Mouse (Mus musculus): Measurements from ENCODE around the gene Ucn2. TPM values are rescaled to one million over a fixed set of nuclear protein-coding genes. Genes with fewer than 3 reads are reported as not detected.
A peak's percentile ranks its signal among the peaks of the same experiment; 100 is the strongest.

Ucn2 gene
- polyA plus RNA-seq, 1 experiment from 2014 or later, result not detected

GRCm38 (mm10) chr9:109015397-109015796, 29.6 kb downstream of the Ucn2 start:
- peak; percentile 74; the same call in 1 of the 2 replicates for ATAC-seq (ENCODE audit: low FRiP score, low TSS enrichment)
- TF ChIP-seq CTCF (IDR thresholded peaks at IDR 0.05; ENCODE audit: low read depth) (no peak), EP300 (optimal IDR thresholded peaks at IDR 0.05) (no peak)
- H3K4me1 ChIP-seq (replicated peaks; ENCODE audit: control insufficient read depth, insufficient read depth), result no peaks in the 10 kb centered on the region
- no peak overlapping the region for H3K4me3 ChIP-seq (ENCODE audit: low read depth, low read length)
- no peaks in the 10 kb centered on the region for H3K36me3 ChIP-seq (ENCODE audit: control insufficient read depth, insufficient read depth, low read length)
- no peaks in the 10 kb centered on the region for H3K9me3 ChIP-seq (ENCODE audit: control insufficient read depth, low read length)
- H3K27me3 ChIP-seq (ENCODE audit: control insufficient read depth, insufficient read depth, low read length), result no peaks in the 10 kb centered on the region
- no peak overlapping the region for H3K27ac ChIP-seq (replicated peaks)
- peak; percentile 56 for DNase-seq (ENCODE audit: low spot score)
- WGBS, result 34% methylated on average over 8 of the region's 8 CpGs
- no peak overlapping the region for H3K4me2 ChIP-seq (replicated peaks; ENCODE audit: low read depth)
- no peak overlapping the region for H3K9ac ChIP-seq (ENCODE audit: low read length)

DNA sequence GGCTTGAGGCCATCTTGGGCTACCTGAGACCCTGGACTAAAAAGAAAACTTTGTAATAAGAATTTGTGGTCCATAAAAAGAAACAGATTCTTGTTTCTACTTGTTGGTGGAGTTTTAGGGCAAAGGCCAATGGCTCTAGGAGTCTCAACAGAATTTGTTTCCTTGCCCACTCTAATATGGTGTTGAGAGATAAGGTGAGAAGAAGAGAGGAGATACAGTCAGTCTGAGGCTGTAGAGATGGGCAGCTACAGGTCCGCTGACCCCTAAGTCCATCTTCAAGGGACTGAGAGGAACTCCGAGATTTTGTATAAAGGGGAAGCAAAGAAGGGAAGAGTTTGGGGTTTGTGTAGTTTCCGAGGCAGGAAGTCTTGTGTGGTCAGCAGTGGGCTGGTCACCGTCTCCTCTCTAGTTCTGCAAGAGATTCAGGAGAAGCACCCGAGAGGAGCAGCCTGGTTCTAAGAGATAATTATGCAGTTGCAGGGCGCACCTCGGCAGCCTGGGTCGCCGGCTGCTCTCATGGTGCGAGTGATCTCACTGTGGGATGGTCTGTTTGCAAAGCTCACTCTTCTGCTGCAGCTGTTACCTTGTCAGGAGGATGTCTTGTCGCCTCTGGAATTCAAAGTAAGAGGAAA, 31.3 kb downstream of the Ucn2 start:
- TF ChIP-seq EP300 (optimal IDR thresholded peaks at IDR 0.05) (no peak), CTCF (IDR thresholded peaks at IDR 0.05; ENCODE audit: low read depth) (no peak)
- no peak for DNase-seq (ENCODE audit: low spot score)
- Histone ChIP-seq H3K9me3 (ENCODE audit: control insufficient read depth, low read length) (no peaks in the 10 kb centered on the region), H3K9ac (ENCODE audit: low read length) (no peak overlapping the region), H3K27ac (replicated peaks) (no peak overlapping the region), H3K27me3 (ENCODE audit: control insufficient read depth, insufficient read depth, low read length) (no peaks in the 10 kb centered on the region), H3K4me1 (replicated peaks; ENCODE audit: control insufficient read depth, insufficient read depth) (no peaks in the 10 kb centered on the region), H3K4me3 (ENCODE audit: low read depth, low read length) (no peak overlapping the region), H3K36me3 (ENCODE audit: control insufficient read depth, insufficient read depth, low read length) (no peaks in the 10 kb centered on the region), H3K4me2 (replicated peaks; ENCODE audit: low read depth) (no peak overlapping the region)
- no peak for ATAC-seq (ENCODE audit: low FRiP score, low TSS enrichment)
- 68% methylated on average over 11 of the region's 11 CpGs for WGBS

- H3K36me3 ChIP-seq (ENCODE audit: control insufficient read depth, insufficient read depth, low read length), result no peaks in the 10 kb centered on the region
- H3K9ac ChIP-seq (ENCODE audit: low read length), result no peak overlapping the region
- no peaks in the 10 kb centered on the region for H3K9me3 ChIP-seq (ENCODE audit: control insufficient read depth, low read length)
- 0 out of 2 replicates have a peak overlapping the region, but pooled peaks have one; percentile 8 for H3K27ac ChIP-seq (replicated peaks)
- no peak overlapping the region for H3K4me3 ChIP-seq (ENCODE audit: low read depth, low read length)
- TF ChIP-seq EP300 (optimal IDR thresholded peaks at IDR 0.05) (no peak), CTCF (IDR thresholded peaks at IDR 0.05; ENCODE audit: low read depth) (no peak)
- peak; percentile 56; the same call in 1 of the 2 replicates for ATAC-seq (ENCODE audit: low FRiP score, low TSS enrichment)
- DNase-seq (ENCODE audit: low spot score), result no peak
- 82% methylated on average over 4 of the region's 4 CpGs for WGBS
- no peaks in the 10 kb centered on the region for H3K27me3 ChIP-seq (ENCODE audit: control insufficient read depth, insufficient read depth, low read length)
- H3K4me1 ChIP-seq (replicated peaks; ENCODE audit: control insufficient read depth, insufficient read depth), result no peaks in the 10 kb centered on the region
- no peak overlapping the region for H3K4me2 ChIP-seq (replicated peaks; ENCODE audit: low read depth)
Observed at GRCm38 (mm10) chr9:109021428-109021827, 35.6 kb downstream of the Ucn2 start.

GRCm38 (mm10) chr9:109022866-109023685, 37.3 kb downstream of the Ucn2 start:
- WGBS, result 79% methylated on average over 17 of the region's 17 CpGs
- H3K9ac ChIP-seq (ENCODE audit: low read length), result no peak overlapping the region
- H3K4me1 ChIP-seq (replicated peaks; ENCODE audit: control insufficient read depth, insufficient read depth), result no peaks in the 10 kb centered on the region
- no peaks in the 10 kb centered on the region for H3K36me3 ChIP-seq (ENCODE audit: control insufficient read depth, insufficient read depth, low read length)
- DNase-seq (ENCODE audit: low spot score) (no peak), ATAC-seq (ENCODE audit: low FRiP score, low TSS enrichment) (no peak)
- H3K9me3 ChIP-seq (ENCODE audit: control insufficient read depth, low read length), result no peaks in the 10 kb centered on the region
- H3K27me3 ChIP-seq (ENCODE audit: control insufficient read depth, insufficient read depth, low read length), result no peaks in the 10 kb centered on the region
- H3K27ac ChIP-seq (replicated peaks), result no peak overlapping the region
- H3K4me3 ChIP-seq (ENCODE audit: low read depth, low read length), result no peak overlapping the region
- no peak for TF ChIP-seq EP300 (optimal IDR thresholded peaks at IDR 0.05)
- TF ChIP-seq CTCF (IDR thresholded peaks at IDR 0.05; ENCODE audit: low read depth), result no peak
- no peak overlapping the region for H3K4me2 ChIP-seq (replicated peaks; ENCODE audit: low read depth)

DNA sequence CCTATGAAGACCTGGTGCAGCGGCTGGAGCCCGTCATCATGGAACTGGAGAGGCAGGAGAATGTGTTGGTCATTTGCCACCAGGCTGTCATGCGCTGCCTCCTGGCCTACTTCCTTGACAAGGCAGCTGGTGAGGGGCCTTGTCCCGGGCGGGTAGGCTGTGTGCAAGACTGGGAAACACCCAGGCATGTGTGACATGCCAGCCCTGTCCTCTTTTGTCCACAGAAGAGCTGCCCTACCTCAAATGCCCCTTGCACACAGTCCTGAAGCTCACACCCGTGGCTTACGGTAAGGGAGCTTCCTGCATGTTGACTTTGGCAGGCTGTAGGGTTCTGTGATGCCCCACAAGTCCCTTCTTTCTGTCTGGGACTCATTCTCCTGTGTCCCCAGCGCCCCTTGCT, 41.7 kb downstream of the Ucn2 start:
- H3K9me3 ChIP-seq (ENCODE audit: control insufficient read depth, low read length), result no peaks in the 10 kb centered on the region
- no peaks in the 10 kb centered on the region for H3K4me1 ChIP-seq (replicated peaks; ENCODE audit: control insufficient read depth, insufficient read depth)
- TF ChIP-seq EP300 (optimal IDR thresholded peaks at IDR 0.05), result no peak
- no peak for TF ChIP-seq CTCF (IDR thresholded peaks at IDR 0.05; ENCODE audit: low read depth)
- 58% methylated on average over 8 of the region's 8 CpGs for WGBS
- ATAC-seq (ENCODE audit: low FRiP score, low TSS enrichment) (peak; percentile 95), DNase-seq (ENCODE audit: low spot score) (peak; percentile 76)
- no peak overlapping the region for H3K9ac ChIP-seq (ENCODE audit: low read length)
- H3K27ac ChIP-seq (replicated peaks), result peak overlapping the region; percentile 49
- no peaks in the 10 kb centered on the region; the same call in 1 of the 2 replicates for H3K36me3 ChIP-seq (ENCODE audit: control insufficient read depth, insufficient read depth, low read length)
- H3K4me2 ChIP-seq (replicated peaks; ENCODE audit: low read depth), result no peak overlapping the region
- no peaks in the 10 kb centered on the region for H3K27me3 ChIP-seq (ENCODE audit: control insufficient read depth, insufficient read depth, low read length)
- no peak overlapping the region for H3K4me3 ChIP-seq (ENCODE audit: low read depth, low read length)

DNA sequence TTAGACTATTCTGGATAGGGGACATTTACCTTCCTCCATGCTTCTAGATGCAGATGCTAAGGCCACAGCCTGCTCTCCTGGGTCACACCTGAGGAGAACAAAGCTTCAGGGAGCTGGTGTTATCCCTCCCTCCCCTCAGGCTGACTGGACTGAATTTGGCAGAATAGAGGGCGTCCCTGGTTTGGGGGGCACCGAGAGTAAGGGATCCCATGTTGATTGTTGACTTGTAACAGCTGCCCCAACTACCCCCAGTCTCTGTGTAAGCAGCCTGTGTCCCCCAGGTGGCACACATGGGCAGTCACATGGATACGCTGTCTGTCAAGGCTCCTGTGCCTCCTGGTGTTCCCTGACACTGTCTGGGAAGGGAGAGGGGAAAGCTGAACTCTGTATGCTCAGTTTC, 42.6 kb downstream of the Ucn2 start:
- 87% methylated on average over 3 of the region's 3 CpGs for WGBS
- Histone ChIP-seq H3K36me3 (ENCODE audit: control insufficient read depth, insufficient read depth, low read length) (no peaks in the 10 kb centered on the region; the same call in 1 of the 2 replicates), H3K27me3 (ENCODE audit: control insufficient read depth, insufficient read depth, low read length) (no peaks in the 10 kb centered on the region), H3K4me1 (replicated peaks; ENCODE audit: control insufficient read depth, insufficient read depth) (no peaks in the 10 kb centered on the region), H3K9me3 (ENCODE audit: control insufficient read depth, low read length) (no peaks in the 10 kb centered on the region), H3K4me2 (replicated peaks; ENCODE audit: low read depth) (no peak overlapping the region), H3K27ac (replicated peaks) (no peak overlapping the region), H3K4me3 (ENCODE audit: low read depth, low read length) (no peak overlapping the region), H3K9ac (ENCODE audit: low read length) (no peak overlapping the region)
- no peak for TF ChIP-seq EP300 (optimal IDR thresholded peaks at IDR 0.05)
- no peak for TF ChIP-seq CTCF (IDR thresholded peaks at IDR 0.05; ENCODE audit: low read depth)
- no peak for DNase-seq (ENCODE audit: low spot score)
- no peak for ATAC-seq (ENCODE audit: low FRiP score, low TSS enrichment)
